Mouse (Mus musculus) liver, embryonic 14.5 days (tissue): ENCODE results near the gene Atp2b4.

Source experiments
- CTCF ChIP-seq: IDR thresholded peaks from 2 replicates; pipeline ENCODE4 v1.5.1; 2016; ENCODE audit warnings: antibody characterized with exemption, low read depth, control low read depth
- EP300 ChIP-seq: IDR thresholded peaks from 2 replicates; pipeline ENCODE4 v1.6.1; 2016; ENCODE audit warnings: antibody characterized with exemption, low read depth

DNA sequence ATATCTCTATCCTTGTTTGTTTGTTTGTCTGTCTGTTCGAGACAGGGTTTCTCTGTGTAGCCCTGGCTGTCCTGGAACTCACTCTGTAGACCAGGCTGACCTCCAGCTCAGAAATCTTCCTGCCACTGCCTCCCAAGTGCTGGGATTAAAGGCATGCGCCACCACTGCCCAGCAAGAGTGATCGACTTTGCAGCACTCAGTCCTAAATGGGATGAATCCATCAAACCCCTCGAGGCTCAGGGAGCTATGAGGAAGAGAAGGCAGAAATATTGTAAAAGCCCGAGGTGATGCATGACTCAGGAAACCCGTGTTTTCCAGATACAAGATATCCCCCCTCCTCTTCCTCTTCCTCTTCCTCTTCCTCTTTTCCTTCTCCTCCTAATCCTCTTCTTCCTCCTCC lies 130.1 kb downstream of the Atp2b4 start:
- TF ChIP-seq CTCF, result no peak
- TF ChIP-seq EP300, result no peak
